Mouse (Mus musculus): ENCODE measurements around the gene Fam69b. TPM values are rescaled to one million over a fixed set of nuclear protein-coding genes. Genes with fewer than 3 reads are reported as not detected.

Fam69b gene
- polyA plus RNA-seq, 1 experiment from 2014 or later, result 31.1 TPM

DNA sequence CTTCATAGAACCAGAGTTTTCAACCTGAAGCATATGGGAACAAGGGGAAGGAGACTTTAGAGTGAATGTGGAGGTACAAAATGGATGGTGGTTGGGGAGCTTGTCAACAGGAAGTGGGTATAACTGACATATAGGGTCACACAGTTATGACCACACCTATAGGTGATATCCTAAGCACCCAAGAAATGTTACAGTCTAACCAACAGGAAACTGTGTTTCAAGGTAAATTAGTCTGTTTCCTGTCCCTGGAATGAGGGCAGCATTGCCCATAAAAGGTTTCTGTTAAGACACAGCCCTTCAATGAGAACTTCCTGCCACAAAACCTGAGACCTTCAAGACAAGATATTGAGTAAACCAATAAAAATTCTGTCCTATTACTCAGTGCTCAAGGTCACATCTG lies 40.5 kb downstream of the Fam69b start:
- no peak overlapping the region for H3K27ac ChIP-seq (replicated peaks; ENCODE audit: low read depth, low read length)
- H3K4me3 ChIP-seq (ENCODE audit: low read depth, low read length), result no peak overlapping the region
- no peak overlapping the region for H3K4me2 ChIP-seq (ENCODE audit: low read depth, low read length)
- DNase-seq (ENCODE audit: low spot score), result no peak
- no peaks in the 10 kb centered on the region for H3K36me3 ChIP-seq (ENCODE audit: control insufficient read depth, insufficient read depth, low read length)
- no peaks in the 10 kb centered on the region for H3K4me1 ChIP-seq (ENCODE audit: control insufficient read depth, insufficient read depth, low read length)
- ATAC-seq (ENCODE audit: low read depth), result no peak
- H3K9me3 ChIP-seq (ENCODE audit: control insufficient read depth, low read length), result no peaks in the 10 kb centered on the region
- H3K27me3 ChIP-seq (replicated peaks; ENCODE audit: control insufficient read depth, insufficient read depth, low read length), result no peaks in the 10 kb centered on the region
- H3K9ac ChIP-seq (ENCODE audit: low read depth, low read length), result no peak overlapping the region

DNA sequence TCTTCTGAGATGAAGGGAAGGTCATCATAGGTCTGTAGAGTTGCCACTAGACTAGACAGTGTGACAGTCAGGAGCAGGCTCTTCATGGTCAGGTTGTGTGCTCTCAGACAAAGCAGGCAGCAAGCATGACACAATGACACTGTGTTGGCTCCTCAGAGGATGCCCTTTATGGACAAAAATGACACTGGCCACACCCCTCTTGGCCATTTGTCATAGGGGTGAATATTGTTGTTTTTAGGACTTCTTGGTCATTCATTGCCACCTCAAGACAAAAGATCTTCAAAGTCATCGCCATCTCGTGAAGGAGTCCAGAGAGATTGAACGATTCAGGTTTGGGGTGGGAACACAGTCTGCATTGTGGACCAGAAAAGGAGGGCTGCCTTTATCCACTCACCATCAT lies 42.9 kb downstream of the Fam69b start, which contains the start of gene Lcn4:
Lcn4 (minus strand) TSS at position 101 of the 400 bp plus-strand sequence.
- 88% methylated on average over 3 of the region's 3 CpGs for WGBS
- no peak within 1 kb of the TSS for H3K4me3 ChIP-seq (ENCODE audit: low read depth, low read length)
- no peaks in the 10 kb centered on the region for H3K27me3 ChIP-seq (replicated peaks; ENCODE audit: control insufficient read depth, insufficient read depth, low read length)
- no peaks in the 10 kb centered on the region for H3K36me3 ChIP-seq (ENCODE audit: control insufficient read depth, insufficient read depth, low read length)
- ATAC-seq (ENCODE audit: low read depth) (no peak), DNase-seq (ENCODE audit: low spot score) (no peak)
- H3K4me2 ChIP-seq (ENCODE audit: low read depth, low read length), result no peak within 1 kb of the TSS
- no peak within 1 kb of the TSS for H3K27ac ChIP-seq (replicated peaks; ENCODE audit: low read depth, low read length)
- no peaks in the 10 kb centered on the region for H3K4me1 ChIP-seq (ENCODE audit: control insufficient read depth, insufficient read depth, low read length)
- no peak within 1 kb of the TSS for H3K9ac ChIP-seq (ENCODE audit: low read depth, low read length)
- no peaks in the 10 kb centered on the region for H3K9me3 ChIP-seq (ENCODE audit: control insufficient read depth, low read length)

MicroRNAs within 50 kb of the gene (microRNA counts, 519-probe panel; counts per million panel counts)
- microRNA mmu-miR-126-3p, result 3,847 counts per million, percentile 89 among the panel's probes with 10 or more counts
- 3,205 counts per million, percentile 76 among the panel's probes with 10 or more counts for microRNA mmu-miR-126-5p

Small RNAs within 50 kb of the gene (microRNA-seq; reads per million reads assigned to microRNA genes)
- 0.50 reads per million for gene Mir126a (ENCODE audit: borderline number of aligned reads)
- not detected for gene Mir126b (ENCODE audit: borderline number of aligned reads)

Other genes with a start within 250 kb of the Fam69b start
- gene Snapc4, start 247.8 kb upstream of the Fam69b start, polyA plus RNA-seq (2014; fragmentation: Nextera tagmentation; extraction: Ambion mirVana), result 20.2 and 22.9 TPM in 2 replicates
- gene Entr1, start 239.1 kb upstream of the Fam69b start, polyA plus RNA-seq (2014; fragmentation: Nextera tagmentation; extraction: Ambion mirVana), result 102 and 109 TPM in 2 replicates
- 71.9 and 72.3 TPM in 2 replicates for gene Pmpca, start 239.1 kb upstream of the Fam69b start, polyA plus RNA-seq (2014; fragmentation: Nextera tagmentation; extraction: Ambion mirVana)
- gene Inpp5e, start 219.3 kb upstream of the Fam69b start, polyA plus RNA-seq (2014; fragmentation: Nextera tagmentation; extraction: Ambion mirVana), result 16.3 and 17.8 TPM in 2 replicates
- 38.6 and 42.0 TPM in 2 replicates for gene Sec16a, start 183.2 kb upstream of the Fam69b start, polyA plus RNA-seq (2014; fragmentation: Nextera tagmentation; extraction: Ambion mirVana)
- 29.9 and 35.8 TPM in 2 replicates for gene Notch1, start 111.8 kb upstream of the Fam69b start, polyA plus RNA-seq (2014; fragmentation: Nextera tagmentation; extraction: Ambion mirVana)
- 110 and 119 TPM in 2 replicates for gene Egfl7, start 48.4 kb upstream of the Fam69b start, polyA plus RNA-seq (2014; fragmentation: Nextera tagmentation; extraction: Ambion mirVana)
- not detected in 2 replicates for gene Gm20532, start 41.8 kb upstream of the Fam69b start, polyA plus RNA-seq (2014; fragmentation: Nextera tagmentation; extraction: Ambion mirVana)
- gene Agpat2, start 24.0 kb upstream of the Fam69b start, polyA plus RNA-seq (2014; fragmentation: Nextera tagmentation; extraction: Ambion mirVana), result 25.1 and 26.7 TPM in 2 replicates
- not detected in 2 replicates for gene Lcn4, start 42.8 kb downstream of the Fam69b start, polyA plus RNA-seq (2014; fragmentation: Nextera tagmentation; extraction: Ambion mirVana)
- gene Abo, start 236.5 kb downstream of the Fam69b start, polyA plus RNA-seq (2014; fragmentation: Nextera tagmentation; extraction: Ambion mirVana), result not detected in 2 replicates